Mouse (Mus musculus): ENCODE measurements around the gene Smpd3.

GRCm38 (mm10) chr8:106298846-106299245, 38.9 kb downstream of the Smpd3 start:
- no peak for TF ChIP-seq CTCF (IDR thresholded peaks at IDR 0.05; ENCODE audit: low read depth)
- no peak for TF ChIP-seq EP300 (IDR thresholded peaks at IDR 0.05; ENCODE audit: low read depth)

Measured in liver, postnatal 0 days (tissue).